Mouse (Mus musculus): ENCODE data around the gene Prdm11. TPM values are rescaled to one million over a fixed set of nuclear protein-coding genes. Genes with fewer than 3 reads are reported as not detected.

The Prdm11 gene
- total RNA-seq, 2 experiments from 2014 or later, result 30.7 to 30.9 TPM

- Histone ChIP-seq H3K27ac (no peak overlapping the region), H3K4me3 (no peak overlapping the region)
- TF ChIP-seq CTCF (conservative IDR thresholded peaks at IDR 0.05), result no peak
- no peak for DNase-seq (ENCODE audit: low spot score in 2 of 2)
Measured at GRCm38 (mm10) chr2:93040841-93041240, 5.1 kb downstream of the Prdm11 start.

GRCm38 (mm10) chr2:93039706-93040105 is 6.3 kb downstream of the Prdm11 start:
- no peak overlapping the region for H3K4me3 ChIP-seq
- no peak for TF ChIP-seq CTCF (conservative IDR thresholded peaks at IDR 0.05)
- H3K27ac ChIP-seq, result no peak overlapping the region
- DNase-seq (ENCODE audit: low spot score in 2 of 2), result no peak

- Histone ChIP-seq H3K27ac (no peak overlapping the region), H3K4me3 (no peak overlapping the region)
- TF ChIP-seq CTCF (conservative IDR thresholded peaks at IDR 0.05), result no peak
- DNase-seq (ENCODE audit: low spot score in 2 of 2), result no peak
Measured at GRCm38 (mm10) chr2:93039043-93039442, 6.9 kb downstream of the Prdm11 start.

GRCm38 (mm10) chr2:93035631-93036030 is 10.3 kb downstream of the Prdm11 start:
- no peak overlapping the region for H3K4me3 ChIP-seq
- TF ChIP-seq CTCF (conservative IDR thresholded peaks at IDR 0.05), result no peak
- H3K27ac ChIP-seq, result no peak overlapping the region
- DNase-seq (ENCODE audit: low spot score in 2 of 2), result no peak

- no peak overlapping the region for H3K4me3 ChIP-seq
- no peak overlapping the region for H3K27ac ChIP-seq
- no peak for DNase-seq (ENCODE audit: low spot score in 2 of 2)
Measured at GRCm38 (mm10) chr2:93032651-93033050, 13.3 kb downstream of the Prdm11 start.

GRCm38 (mm10) chr2:93032049-93032448 is 13.9 kb downstream of the Prdm11 start:
- Histone ChIP-seq H3K4me3 (no peak overlapping the region), H3K27ac (no peak overlapping the region)
- DNase-seq (ENCODE audit: low spot score in 2 of 2), result no peak
- TF ChIP-seq CTCF (conservative IDR thresholded peaks at IDR 0.05), result no peak

More at GRCm38 (mm10) chr2:93032651-93033050, 13.3 kb downstream of the Prdm11 start:
- TF ChIP-seq CTCF (conservative IDR thresholded peaks at IDR 0.05), result no peak

GRCm38 (mm10) chr2:93031021-93031420 is 14.9 kb downstream of the Prdm11 start:
- DNase-seq (ENCODE audit: low spot score in 2 of 2), result no peak

GRCm38 (mm10) chr2:93030101-93030500 is 15.9 kb downstream of the Prdm11 start:
- TF ChIP-seq CTCF (conservative IDR thresholded peaks at IDR 0.05), result no peak
- Histone ChIP-seq H3K27ac (no peak overlapping the region), H3K4me3 (no peak overlapping the region)
- no peak for DNase-seq (ENCODE audit: low spot score in 2 of 2)

More at GRCm38 (mm10) chr2:93031021-93031420, 14.9 kb downstream of the Prdm11 start:
- H3K27ac ChIP-seq, result no peak overlapping the region
- no peak overlapping the region for H3K4me3 ChIP-seq
- no peak for TF ChIP-seq CTCF (conservative IDR thresholded peaks at IDR 0.05)

- 0 out of 2 replicates have a peak, but pooled peaks have one; percentile 23 for TF ChIP-seq CTCF (conservative IDR thresholded peaks at IDR 0.05)
- no peak for DNase-seq (ENCODE audit: low spot score in 2 of 2)
- Histone ChIP-seq H3K27ac (no peak overlapping the region), H3K4me3 (no peak overlapping the region)
Measured at GRCm38 (mm10) chr2:93029267-93030060, 16.5 kb downstream of the Prdm11 start.

- Histone ChIP-seq H3K4me3 (no peak overlapping the region), H3K27ac (no peak overlapping the region)
- DNase-seq (ENCODE audit: low spot score in 2 of 2), result no peak
- TF ChIP-seq CTCF (conservative IDR thresholded peaks at IDR 0.05), result peak; percentile 46
Measured at GRCm38 (mm10) chr2:93028865-93029264, 17.1 kb downstream of the Prdm11 start.

- no peak for TF ChIP-seq CTCF (conservative IDR thresholded peaks at IDR 0.05)
- no peak for DNase-seq (ENCODE audit: low spot score in 2 of 2)
- no peak overlapping the region for H3K27ac ChIP-seq
Measured at GRCm38 (mm10) chr2:93027713-93028112, 18.3 kb downstream of the Prdm11 start.

GRCm38 (mm10) chr2:93024431-93024830 is 21.5 kb downstream of the Prdm11 start:
- DNase-seq (ENCODE audit: low spot score in 2 of 2), result no peak
- Histone ChIP-seq H3K4me3 (no peak overlapping the region), H3K27ac (no peak overlapping the region)
- TF ChIP-seq CTCF (conservative IDR thresholded peaks at IDR 0.05), result no peak

More at GRCm38 (mm10) chr2:93027713-93028112, 18.3 kb downstream of the Prdm11 start:
- H3K4me3 ChIP-seq, result no peak overlapping the region

- TF ChIP-seq CTCF (conservative IDR thresholded peaks at IDR 0.05), result no peak
- Histone ChIP-seq H3K27ac (no peak overlapping the region), H3K4me3 (no peak overlapping the region)
- no peak for DNase-seq (ENCODE audit: low spot score in 2 of 2)
Measured at GRCm38 (mm10) chr2:93018854-93019253, 27.1 kb downstream of the Prdm11 start.

GRCm38 (mm10) chr2:93017151-93017550 is 28.8 kb downstream of the Prdm11 start:
- TF ChIP-seq CTCF (conservative IDR thresholded peaks at IDR 0.05), result no peak
- no peak for DNase-seq (ENCODE audit: low spot score in 2 of 2)
- no peak overlapping the region for H3K4me3 ChIP-seq
- no peak overlapping the region for H3K27ac ChIP-seq
